Comparison of ENCODE assay signal across 8 mouse cellular contexts in the genomic region with DNA sequence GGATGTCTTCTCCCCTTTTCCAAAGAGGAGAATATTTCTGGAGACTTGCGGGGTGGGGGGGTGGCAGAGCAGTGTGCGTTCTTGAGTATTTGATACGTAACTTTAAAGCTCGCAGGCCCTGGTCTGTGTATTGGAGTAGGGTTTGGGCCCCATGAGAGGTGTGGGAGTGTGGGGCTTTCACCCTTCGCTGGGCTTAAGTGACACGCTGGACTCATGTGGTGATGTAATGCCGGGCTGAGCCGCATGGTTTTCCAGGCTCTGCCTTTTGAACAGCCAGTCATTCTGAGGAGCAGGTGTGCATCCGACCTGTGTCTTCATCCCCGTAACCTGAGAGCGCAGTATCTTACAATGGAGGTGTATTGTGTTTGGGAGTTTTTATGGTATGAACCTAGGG.
DNase-seq lines count a peak whose midpoint lies in the region; ATAC-seq and TF ChIP-seq lines count a peak whose summit lies in the region.

No protein-coding gene starts in this region.

- TF ChIP-seq CTCF in heart, adult 2 months (IDR thresholded peaks at IDR 0.05): peak; percentile 2; the same call in 1 of the 2 replicates
- no peak for TF ChIP-seq CTCF in liver, postnatal 0 days (IDR thresholded peaks at IDR 0.05; ENCODE audit: low read depth)

- H3K4me2 ChIP-seq in forebrain, embryonic 13.5 days: peak overlapping the region; percentile 76
- peak overlapping the region; percentile 68; the same call in 1 of the 2 replicates for H3K4me2 ChIP-seq in liver, postnatal 0 days (ENCODE audit: low read depth, low read length)

- H3K9ac ChIP-seq in heart, adult 2 months (ENCODE audit: low read depth, low read length): no peak overlapping the region
- peak overlapping the region; percentile 93 for H3K9ac ChIP-seq in forebrain, embryonic 13.5 days
- H3K9ac ChIP-seq in liver, postnatal 0 days (replicated peaks): no peak overlapping the region

- DNase-seq in heart, adult 2 months: no peak
- no peak for DNase-seq in heart, adult 18-20 months
- DNase-seq in R1 (ENCODE audit: low read depth, low spot score): peak; percentile 58
- DNase-seq in liver, postnatal 0 days: no peak
- no peak for DNase-seq in gastrocnemius, postnatal 36 days
- DNase-seq in adrenal gland, postnatal 10 days: no peak

- 61% methylated on average over 11 of the region's 11 CpGs for WGBS in heart, adult 2 months
- 8% methylated on average over 11 of the region's 11 CpGs for WGBS in forebrain, embryonic 13.5 days
- WGBS in liver, postnatal 0 days (ENCODE audit: insufficient replicate concordance): 63% methylated on average over 11 of the region's 11 CpGs

- ATAC-seq in forebrain, embryonic 13.5 days: 0 out of 2 replicates have a peak, but pooled peaks have one; percentile 14
- ATAC-seq in liver, postnatal 0 days: no peak
- ATAC-seq in CD4-positive, CD25-positive, alpha-beta regulatory T cell, adult 4 months: no peak

- H3K9me3 ChIP-seq in forebrain, embryonic 13.5 days (replicated peaks): no peaks in the 10 kb centered on the region
- H3K9me3 ChIP-seq in liver, postnatal 0 days (ENCODE audit: low read length): no peaks in the 10 kb centered on the region

- no peaks in the 10 kb centered on the region for H3K27me3 ChIP-seq in heart, adult 2 months (ENCODE audit: control insufficient read depth, insufficient read depth, low read length)
- no peaks in the 10 kb centered on the region for H3K27me3 ChIP-seq in forebrain, embryonic 13.5 days
- no peaks in the 10 kb centered on the region for H3K27me3 ChIP-seq in liver, postnatal 0 days (ENCODE audit: insufficient read depth, low read length)

- no peak for TF ChIP-seq EP300 in heart, adult 2 months (IDR thresholded peaks at IDR 0.05; ENCODE audit: insufficient read depth, low read depth, low read length)
- TF ChIP-seq EP300 in liver, postnatal 0 days (IDR thresholded peaks at IDR 0.05; ENCODE audit: low read depth): no peak

- H3K36me3 ChIP-seq in heart, adult 2 months (ENCODE audit: control insufficient read depth, insufficient read depth, low read length): no peaks in the 10 kb centered on the region
- H3K36me3 ChIP-seq in forebrain, embryonic 13.5 days (ENCODE audit: poor library complexity, severe bottlenecking): no peaks in the 10 kb centered on the region; the same call in 1 of the 2 replicates
- no peaks in the 10 kb centered on the region for H3K36me3 ChIP-seq in liver, postnatal 0 days (replicated peaks; ENCODE audit: insufficient read depth, low read length)

- intact Hi-C loops in heart, adult 2 months (cut with DNase I): loop anchor here (5.0 kb wide), 1 partner anchor 34 kb away; no protein-coding TSS in a partner anchor
- intact Hi-C loops in gastrocnemius, postnatal 36 days (cut with DNase I): loop anchor here (10.0 kb wide), 1 partner anchor 89 kb away; no protein-coding TSS in a partner anchor

- peaks cover 4% of the 10 kb centered on the region; the same call in 1 of the 2 replicates for H3K79me2 ChIP-seq in heart, adult 2 months (replicated peaks; ENCODE audit: control insufficient read depth, insufficient read depth, low read length)

- H3K27ac ChIP-seq in heart, adult 2 months: no peak overlapping the region
- H3K27ac ChIP-seq in forebrain, embryonic 13.5 days: peak overlapping the region; percentile 98
- H3K27ac ChIP-seq in liver, postnatal 0 days (ENCODE audit: low read depth): no peak overlapping the region

- H3K4me1 ChIP-seq in heart, adult 2 months (ENCODE audit: control insufficient read depth, insufficient read depth, low read length): peaks cover 12% of the 10 kb centered on the region
- H3K4me1 ChIP-seq in forebrain, embryonic 13.5 days: peaks cover 54% of the 10 kb centered on the region
- peaks cover 6% of the 10 kb centered on the region for H3K4me1 ChIP-seq in liver, postnatal 0 days (ENCODE audit: insufficient read depth)

- no peak for TF ChIP-seq POLR2A in heart, adult 2 months (IDR thresholded peaks at IDR 0.05; ENCODE audit: insufficient read depth, low read depth, low read length)

- no peak overlapping the region for H3K4me3 ChIP-seq in heart, adult 2 months
- H3K4me3 ChIP-seq in forebrain, embryonic 13.5 days: peak overlapping the region; percentile 73
- H3K4me3 ChIP-seq in liver, postnatal 0 days (ENCODE audit: low read depth, low read length): no peak overlapping the region
